Mouse (Mus musculus): Measurements from ENCODE around the gene Slc25a43. TPM values are rescaled to one million over a fixed set of nuclear protein-coding genes. Genes with fewer than 3 reads are reported as not detected.

Slc25a43 gene
- polyA plus RNA-seq (2015; fragmentation: Nextera tagmentation; extraction: Ambion mirVana) = 2.9 and 3.9 TPM in 2 replicates

DNA sequence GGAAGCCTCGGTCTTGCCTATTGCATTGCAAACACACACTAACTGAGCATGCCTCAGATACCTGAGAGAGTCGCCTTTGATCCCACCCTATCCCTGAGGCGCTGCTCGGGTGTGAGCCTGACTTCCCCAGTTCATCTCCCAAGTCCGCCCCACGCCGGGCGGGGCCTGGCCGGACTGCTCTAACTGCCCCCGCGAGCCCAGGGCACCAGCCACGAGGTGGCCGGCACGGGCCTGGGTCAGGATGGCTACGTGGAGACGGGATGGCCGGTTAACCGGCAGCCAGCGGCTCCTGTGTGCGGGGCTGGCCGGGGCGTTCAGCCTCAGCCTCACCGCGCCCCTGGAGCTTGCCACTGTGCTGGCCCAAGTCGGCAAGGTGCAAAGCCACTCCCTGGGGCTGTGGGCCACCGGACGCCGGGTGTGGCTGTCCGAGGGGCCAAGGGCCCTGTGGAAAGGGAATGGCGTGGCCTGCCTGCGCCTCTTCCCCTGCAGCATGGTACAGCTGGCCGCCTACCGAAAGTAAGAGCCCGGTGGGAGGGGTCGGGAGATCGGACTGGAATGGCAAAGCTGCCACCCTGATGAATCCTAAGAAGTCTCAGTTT is at the start of gene Slc25a43:
Gene Slc25a43 (plus strand): TSS at position 157 of the 599 bp plus-strand sequence.
- Histone ChIP-seq H3K9ac (ENCODE audit: low read depth, low read length) (peak within 1 kb of the TSS; percentile 55; the same call in 1 of the 2 replicates), H3K4me1 (replicated peaks; ENCODE audit: insufficient read depth, low read length) (no peaks in the 10 kb centered on the region), H3K4me3 (replicated peaks; ENCODE audit: low read depth, low read length) (peak within 1 kb of the TSS; percentile 33), H3K27ac (no peak within 1 kb of the TSS), H3K4me2 (ENCODE audit: low read length) (peak within 1 kb of the TSS; percentile 70), H3K27me3 (ENCODE audit: insufficient read depth, low read length) (no peaks in the 10 kb centered on the region), H3K9me3 (replicated peaks; ENCODE audit: low read length) (no peaks in the 10 kb centered on the region), H3K36me3 (ENCODE audit: insufficient read depth, low read length) (no peaks in the 10 kb centered on the region)
- ATAC-seq (replicated peaks; ENCODE audit: low FRiP score, low read depth) = no peak; the same call in 1 of the 2 replicates
- no peak for TF ChIP-seq CTCF (IDR thresholded peaks at IDR 0.05; ENCODE audit: low read depth)
- 30% methylated on average over 36 of the region's 36 CpGs for WGBS
- peak; percentile 10 for DNase-seq (ENCODE audit: low spot score)

DNA sequence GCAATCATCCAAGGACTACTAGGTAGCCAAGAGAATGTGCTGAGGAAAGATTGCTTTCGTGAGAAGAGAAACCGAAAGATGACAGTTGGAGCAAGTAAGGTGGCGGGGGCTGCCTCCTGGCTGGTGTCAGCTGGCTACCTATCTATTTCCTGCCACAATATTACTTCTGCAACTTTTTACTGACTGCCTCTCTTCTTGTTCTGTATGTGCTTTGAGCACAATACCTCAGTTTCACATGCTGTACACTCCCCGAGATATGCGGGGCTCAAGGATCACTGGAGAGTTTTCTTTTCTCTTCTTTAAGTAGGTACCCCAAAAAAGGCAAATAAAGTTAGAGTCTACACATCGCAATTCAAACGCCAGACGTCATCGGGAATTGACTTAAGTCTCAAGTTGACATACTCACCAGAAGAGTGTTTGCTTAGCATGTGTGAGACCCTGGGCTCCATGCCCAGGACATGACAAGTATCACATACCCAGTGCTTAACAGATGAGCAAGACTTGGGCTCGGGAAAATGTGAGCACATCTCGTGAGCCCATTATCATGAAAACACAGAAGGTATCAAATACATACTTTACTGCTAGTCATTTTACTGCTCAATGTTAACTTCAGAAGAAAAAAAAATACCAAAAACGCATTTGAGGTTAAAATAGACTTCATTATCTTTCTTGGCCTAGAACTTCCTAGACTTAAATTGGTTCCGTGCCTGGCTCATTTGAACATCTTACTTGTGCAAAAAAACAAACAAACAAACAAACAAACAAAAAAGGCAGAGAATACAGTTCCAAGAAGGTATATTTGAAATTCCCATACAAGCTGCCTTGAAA is 3.1 kb upstream of the Slc25a43 start:
- DNase-seq (ENCODE audit: low spot score) = no peak
- no peak overlapping the region for H3K9ac ChIP-seq (ENCODE audit: low read depth, low read length)

DNA sequence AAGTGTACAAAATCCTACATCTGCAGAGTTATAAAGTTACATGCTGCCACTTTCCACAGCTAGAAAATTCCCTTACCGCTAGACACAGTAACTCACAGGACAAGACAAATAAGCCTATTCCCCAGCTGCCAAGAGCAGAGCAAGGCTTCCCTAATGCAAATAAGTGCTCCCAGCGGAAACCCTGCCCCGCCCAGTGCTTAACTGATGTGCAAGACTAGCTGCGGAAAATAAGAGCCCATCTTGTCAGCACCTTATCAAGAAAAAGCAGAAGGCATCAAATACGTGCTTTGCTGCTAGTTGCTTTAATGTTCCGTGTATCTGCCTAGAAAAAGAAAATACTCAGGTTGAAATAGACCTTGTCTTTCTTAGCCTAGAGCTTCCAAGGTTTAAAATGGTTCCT is 2.2 kb upstream of the Slc25a43 start:
- no peak overlapping the region for H3K9ac ChIP-seq (ENCODE audit: low read depth, low read length)
- ATAC-seq (replicated peaks; ENCODE audit: low FRiP score, low read depth) (no peak), DNase-seq (ENCODE audit: low spot score) (no peak)
- no peaks in the 10 kb centered on the region for H3K27me3 ChIP-seq (ENCODE audit: insufficient read depth, low read length)
- H3K9me3 ChIP-seq (replicated peaks; ENCODE audit: low read length) = no peaks in the 10 kb centered on the region
- no peak overlapping the region for H3K4me3 ChIP-seq (replicated peaks; ENCODE audit: low read depth, low read length)
- 49% methylated on average over 6 of the region's 6 CpGs for WGBS
- H3K36me3 ChIP-seq (ENCODE audit: insufficient read depth, low read length) = no peaks in the 10 kb centered on the region
- no peak for TF ChIP-seq CTCF (IDR thresholded peaks at IDR 0.05; ENCODE audit: low read depth)
- H3K4me2 ChIP-seq (ENCODE audit: low read length) = no peak overlapping the region
- H3K27ac ChIP-seq = no peak overlapping the region
- H3K4me1 ChIP-seq (replicated peaks; ENCODE audit: insufficient read depth, low read length) = no peaks in the 10 kb centered on the region

More for the DNA sequence above, 3.1 kb upstream of the Slc25a43 start:
- no peak for TF ChIP-seq CTCF (IDR thresholded peaks at IDR 0.05; ENCODE audit: low read depth)
- Histone ChIP-seq H3K27me3 (ENCODE audit: insufficient read depth, low read length) (no peaks in the 10 kb centered on the region), H3K4me2 (ENCODE audit: low read length) (no peak overlapping the region), H3K9me3 (replicated peaks; ENCODE audit: low read length) (no peaks in the 10 kb centered on the region), H3K4me1 (replicated peaks; ENCODE audit: insufficient read depth, low read length) (no peaks in the 10 kb centered on the region), H3K36me3 (ENCODE audit: insufficient read depth, low read length) (no peaks in the 10 kb centered on the region), H3K27ac (no peak overlapping the region), H3K4me3 (replicated peaks; ENCODE audit: low read depth, low read length) (no peak overlapping the region)
- 85% methylated on average over 13 of the region's 13 CpGs for WGBS
- no peak for ATAC-seq (replicated peaks; ENCODE audit: low FRiP score, low read depth)

DNA sequence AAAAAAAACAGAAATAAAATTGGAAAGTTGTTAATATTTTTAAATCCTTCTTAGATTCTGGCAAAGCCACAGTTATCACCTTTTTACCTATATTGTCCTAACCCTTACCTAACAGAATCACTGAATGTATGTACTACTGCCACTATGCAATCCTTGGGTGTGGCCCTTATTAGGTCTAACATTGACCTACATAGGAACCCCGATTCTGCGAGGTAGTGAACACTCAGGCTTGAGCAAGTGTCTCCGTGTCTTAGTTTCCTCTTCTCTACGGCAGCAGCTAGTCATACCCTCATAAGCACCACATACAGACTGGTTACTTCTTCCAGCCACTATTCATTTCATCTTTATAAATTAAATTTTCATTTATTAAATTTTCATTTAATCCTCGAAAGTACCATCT is 715 bp upstream of the Slc25a43 start:
- Histone ChIP-seq H3K4me2 (ENCODE audit: low read length) (no peak overlapping the region), H3K27ac (no peak overlapping the region), H3K27me3 (ENCODE audit: insufficient read depth, low read length) (no peaks in the 10 kb centered on the region), H3K9me3 (replicated peaks; ENCODE audit: low read length) (no peaks in the 10 kb centered on the region), H3K36me3 (ENCODE audit: insufficient read depth, low read length) (no peaks in the 10 kb centered on the region), H3K4me3 (replicated peaks; ENCODE audit: low read depth, low read length) (no peak overlapping the region), H3K9ac (ENCODE audit: low read depth, low read length) (no peak overlapping the region), H3K4me1 (replicated peaks; ENCODE audit: insufficient read depth, low read length) (no peaks in the 10 kb centered on the region)
- no peak for DNase-seq (ENCODE audit: low spot score)
- ATAC-seq (replicated peaks; ENCODE audit: low FRiP score, low read depth) = no peak
- WGBS = 93% methylated on average over 5 of the region's 5 CpGs
- no peak for TF ChIP-seq CTCF (IDR thresholded peaks at IDR 0.05; ENCODE audit: low read depth)

DNA sequence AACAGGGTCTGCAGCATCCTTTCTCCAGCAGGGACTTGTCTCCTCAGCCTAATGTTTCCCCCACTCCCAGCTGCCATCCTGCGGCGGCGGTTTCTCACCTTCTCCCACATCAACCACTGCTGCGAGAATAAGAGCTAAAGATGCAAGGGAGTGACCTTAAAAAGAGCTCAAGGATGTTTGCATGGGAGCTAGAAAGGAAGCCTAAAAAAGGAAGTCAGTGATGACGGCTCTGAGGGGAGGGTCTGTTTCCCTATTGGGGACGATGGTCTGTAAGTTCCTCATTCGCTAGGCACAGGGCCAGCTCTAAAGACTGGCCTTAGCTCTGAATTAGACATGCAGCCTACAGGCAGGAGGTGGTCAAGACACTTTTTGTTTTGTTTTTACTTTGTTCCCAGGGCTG is 1.3 kb downstream of the Slc25a43 start:
- Histone ChIP-seq H3K9me3 (replicated peaks; ENCODE audit: low read length) (no peaks in the 10 kb centered on the region), H3K4me2 (ENCODE audit: low read length) (no peak overlapping the region), H3K27ac (no peak overlapping the region), H3K27me3 (ENCODE audit: insufficient read depth, low read length) (no peaks in the 10 kb centered on the region), H3K4me3 (replicated peaks; ENCODE audit: low read depth, low read length) (no peak overlapping the region), H3K9ac (ENCODE audit: low read depth, low read length) (no peak overlapping the region), H3K36me3 (ENCODE audit: insufficient read depth, low read length) (no peaks in the 10 kb centered on the region), H3K4me1 (replicated peaks; ENCODE audit: insufficient read depth, low read length) (no peaks in the 10 kb centered on the region)
- WGBS = 61% methylated on average over 7 of the region's 7 CpGs
- ATAC-seq (replicated peaks; ENCODE audit: low FRiP score, low read depth) (no peak), DNase-seq (ENCODE audit: low spot score) (peak; percentile 47)
- no peak for TF ChIP-seq CTCF (IDR thresholded peaks at IDR 0.05; ENCODE audit: low read depth)

DNA sequence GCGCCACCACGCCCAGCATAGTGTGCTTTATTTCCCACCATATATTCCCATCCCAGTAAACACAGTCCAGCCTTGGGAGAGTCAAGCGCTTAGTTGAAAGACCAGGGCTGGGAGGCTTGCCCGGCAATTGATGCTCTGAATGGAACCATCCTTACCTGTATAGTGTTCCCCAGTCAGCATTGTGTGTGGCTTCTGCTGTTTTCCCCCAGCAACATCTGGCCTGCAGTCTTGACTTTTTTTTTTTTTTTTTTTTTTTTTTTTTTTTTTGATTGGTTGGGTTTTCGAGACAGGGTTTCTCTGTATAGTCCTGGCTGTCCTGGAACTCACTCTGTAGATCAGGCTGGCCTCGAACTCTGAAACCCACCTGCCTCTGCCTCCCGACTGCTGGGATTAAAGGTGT is 1.9 kb downstream of the Slc25a43 start:
- TF ChIP-seq CTCF (IDR thresholded peaks at IDR 0.05; ENCODE audit: low read depth) = no peak
- Histone ChIP-seq H3K27me3 (ENCODE audit: insufficient read depth, low read length) (no peaks in the 10 kb centered on the region), H3K4me3 (replicated peaks; ENCODE audit: low read depth, low read length) (no peak overlapping the region), H3K36me3 (ENCODE audit: insufficient read depth, low read length) (no peaks in the 10 kb centered on the region), H3K9ac (ENCODE audit: low read depth, low read length) (no peak overlapping the region), H3K9me3 (replicated peaks; ENCODE audit: low read length) (no peaks in the 10 kb centered on the region), H3K27ac (no peak overlapping the region), H3K4me1 (replicated peaks; ENCODE audit: insufficient read depth, low read length) (no peaks in the 10 kb centered on the region), H3K4me2 (ENCODE audit: low read length) (no peak overlapping the region)
- 90% methylated on average over 7 of the region's 7 CpGs for WGBS
- no peak for ATAC-seq (replicated peaks; ENCODE audit: low FRiP score, low read depth)
- DNase-seq (ENCODE audit: low spot score) = no peak

All from kidney, postnatal 0 days (tissue).